Mouse (Mus musculus) lung, embryonic 14.5 days (tissue): ENCODE measurements around the gene Rsc1a1. TPM values are rescaled to one million over a fixed set of nuclear protein-coding genes. Genes with fewer than 3 reads are reported as not detected.

Experiments
- ATAC-seq: fragments of 200-750 bp; cut with Nextera tagmentation; 2 replicates; pipeline ENCODE4 v1.8.0; 2017; ENCODE audit warnings: mild to moderate bottlenecking, moderate TSS enrichment, moderate library complexity; ENCODE audit not compliant: insufficient read depth
- DNase-seq: peaks from one replicate; pipeline ENCODE4 v3.0.0-alpha.2; 2015
- H3K27ac ChIP-seq: fragments of 300-500 bp; sonication (generic); 2 replicates; pipeline ENCODE4 v1.5.1; 2014; ENCODE audit warnings: low read depth, mild to moderate bottlenecking, moderate library complexity
- H3K27me3 ChIP-seq: fragments of 300-500 bp; sonication (generic); 2 replicates; pipeline ENCODE4 v1.6.1; 2014; ENCODE audit warnings: low read length, control low read depth; ENCODE audit not compliant: insufficient read depth
- H3K36me3 ChIP-seq: fragments of 300-500 bp; sonication (generic); 2 replicates; pipeline ENCODE4 v1.6.1; 2014; ENCODE audit warnings: control low read depth; ENCODE audit not compliant: insufficient read depth
- H3K4me1 ChIP-seq: fragments of 300-500 bp; sonication (generic); 2 replicates; pipeline ENCODE4 v1.6.1; 2014; ENCODE audit warnings: antibody characterized with exemption, control low read depth; ENCODE audit not compliant: insufficient read depth
- H3K4me2 ChIP-seq: fragments of 300-500 bp; sonication (generic); 2 replicates; pipeline ENCODE4 v1.6.1; 2014; ENCODE audit warnings: mild to moderate bottlenecking
- H3K4me3 ChIP-seq: fragments of 300-500 bp; sonication (generic); 2 replicates; pipeline ENCODE4 v1.5.1; 2014; ENCODE audit warnings: low read depth, low read length
- H3K9ac ChIP-seq: fragments of 300-500 bp; sonication (generic); 2 replicates; pipeline ENCODE4 v1.6.1; 2014
- H3K9me3 ChIP-seq: fragments of 300-500 bp; sonication (generic); 2 replicates; pipeline ENCODE4 v1.6.1; 2016; ENCODE audit warnings: low read depth, low read length, control low read depth
- CTCF ChIP-seq: IDR thresholded peaks from 2 replicates; pipeline ENCODE4 v1.5.1; 2016; ENCODE audit warnings: antibody characterized with exemption, low read depth
- WGBS: fragments of 180-500 bp; shearing (Covaris S2); extraction: QIAGEN DNeasy Blood & Tissue Kit; methylation state at CpG from one replicate; pipeline ENCODE4 v1.1.7; 2014; 5-methylcytosine and 5-hydroxymethylcytosine counted together
- polyA plus RNA-seq: library from polyadenylated mRNA; unstranded; fragments of >200 nt; fragmentation: Nextera tagmentation; extraction: Ambion mirVana; gene quantifications from 2 replicates; pipeline ENCODE4 v1.2.1, GENCODE M21; 2014

The Rsc1a1 gene
- polyA plus RNA-seq, 1 experiment from 2014 or later, result 3.2 TPM

GRCm38 (mm10) chr4:141656932-141657331 lies 28.5 kb downstream of the Rsc1a1 start:
- ATAC-seq (no peak), DNase-seq (no peak)
- Histone ChIP-seq H3K36me3 (peaks cover 41% of the 10 kb centered on the region), H3K9ac (no peak overlapping the region), H3K4me1 (no peaks in the 10 kb centered on the region), H3K4me2 (no peak overlapping the region), H3K27me3 (no peaks in the 10 kb centered on the region), H3K9me3 (no peaks in the 10 kb centered on the region), H3K27ac (no peak overlapping the region), H3K4me3 (no peak overlapping the region)
- TF ChIP-seq CTCF, result no peak
- WGBS, result 69% methylated on average over 8 of the region's 8 CpGs

GRCm38 (mm10) chr4:141655908-141656608 lies 29.3 kb downstream of the Rsc1a1 start:
- DNase-seq, result no peak
- Histone ChIP-seq H3K9me3 (no peaks in the 10 kb centered on the region), H3K4me3 (no peak overlapping the region), H3K4me1 (no peaks in the 10 kb centered on the region), H3K36me3 (peaks cover 45% of the 10 kb centered on the region), H3K4me2 (no peak overlapping the region), H3K27ac (no peak overlapping the region; the same call in 1 of the 2 replicates), H3K9ac (no peak overlapping the region), H3K27me3 (no peaks in the 10 kb centered on the region)
- WGBS, result 80% methylated on average over 12 of the region's 12 CpGs
- no peak for ATAC-seq
- TF ChIP-seq CTCF, result no peak

- Histone ChIP-seq H3K27me3 (no peaks in the 10 kb centered on the region), H3K4me1 (no peaks in the 10 kb centered on the region), H3K27ac (no peak overlapping the region), H3K9ac (no peak overlapping the region), H3K36me3 (peaks cover 31% of the 10 kb centered on the region), H3K9me3 (no peaks in the 10 kb centered on the region), H3K4me2 (no peak overlapping the region), H3K4me3 (no peak overlapping the region)
- TF ChIP-seq CTCF, result no peak
- 88% methylated on average over 6 of the region's 6 CpGs for WGBS
- DNase-seq, result no peak
- no peak for ATAC-seq
Observed at GRCm38 (mm10) chr4:141654509-141654908, 30.9 kb downstream of the Rsc1a1 start.

- no peak overlapping the region for H3K9ac ChIP-seq
- H3K27me3 ChIP-seq, result no peaks in the 10 kb centered on the region
- no peak overlapping the region for H3K4me2 ChIP-seq
- H3K9me3 ChIP-seq, result no peaks in the 10 kb centered on the region
- 90% methylated on average over 13 of the region's 13 CpGs for WGBS
- H3K27ac ChIP-seq, result no peak overlapping the region
- no peak for TF ChIP-seq CTCF
- DNase-seq, result no peak
- H3K4me3 ChIP-seq, result no peak overlapping the region
- H3K4me1 ChIP-seq, result no peaks in the 10 kb centered on the region
- no peak for ATAC-seq
- peaks cover 24% of the 10 kb centered on the region for H3K36me3 ChIP-seq
Observed at GRCm38 (mm10) chr4:141653813-141654212, 31.6 kb downstream of the Rsc1a1 start.

- no peaks in the 10 kb centered on the region for H3K9me3 ChIP-seq
- 83% methylated on average over 8 of the region's 8 CpGs for WGBS
- no peak for ATAC-seq
- H3K36me3 ChIP-seq, result peaks cover 22% of the 10 kb centered on the region
- no peak overlapping the region for H3K4me3 ChIP-seq
- no peak overlapping the region for H3K4me2 ChIP-seq
- H3K27ac ChIP-seq, result no peak overlapping the region
- H3K27me3 ChIP-seq, result no peaks in the 10 kb centered on the region
- no peak overlapping the region for H3K9ac ChIP-seq
- no peaks in the 10 kb centered on the region for H3K4me1 ChIP-seq
- DNase-seq, result no peak
- no peak for TF ChIP-seq CTCF
Observed at GRCm38 (mm10) chr4:141653044-141653443, 32.4 kb downstream of the Rsc1a1 start.

GRCm38 (mm10) chr4:141651944-141652343 lies 33.5 kb downstream of the Rsc1a1 start:
- TF ChIP-seq CTCF, result no peak
- no peak for DNase-seq
- no peaks in the 10 kb centered on the region for H3K9me3 ChIP-seq
- H3K9ac ChIP-seq, result no peak overlapping the region
- no peak overlapping the region for H3K4me3 ChIP-seq
- H3K27ac ChIP-seq, result no peak overlapping the region
- peaks cover 19% of the 10 kb centered on the region; the same call in 1 of the 2 replicates for H3K36me3 ChIP-seq
- no peaks in the 10 kb centered on the region for H3K27me3 ChIP-seq
- H3K4me1 ChIP-seq, result no peaks in the 10 kb centered on the region
- ATAC-seq, result no peak
- 91% methylated on average over 10 of the region's 10 CpGs for WGBS
- H3K4me2 ChIP-seq, result no peak overlapping the region

GRCm38 (mm10) chr4:141651286-141651685 lies 34.1 kb downstream of the Rsc1a1 start:
- H3K4me3 ChIP-seq, result no peak overlapping the region
- H3K27ac ChIP-seq, result no peak overlapping the region
- no peaks in the 10 kb centered on the region for H3K4me1 ChIP-seq
- peaks cover 19% of the 10 kb centered on the region; the same call in 1 of the 2 replicates for H3K36me3 ChIP-seq
- no peak for TF ChIP-seq CTCF
- no peak overlapping the region for H3K4me2 ChIP-seq
- H3K9me3 ChIP-seq, result no peaks in the 10 kb centered on the region
- WGBS, result 86% methylated on average over 6 of the region's 6 CpGs
- ATAC-seq (no peak), DNase-seq (no peak)
- H3K9ac ChIP-seq, result no peak overlapping the region
- H3K27me3 ChIP-seq, result no peaks in the 10 kb centered on the region
